Mouse (Mus musculus): Measurements from ENCODE around the gene Hist1h1d. TPM values are rescaled to one million over a fixed set of nuclear protein-coding genes. Genes with fewer than 3 reads are reported as not detected.
"Not testable (repeated sequence)": the region's sequence is repeated elsewhere in the genome, so short reads cannot be mapped to it uniquely, and the experiment has no call there.

Hist1h1d gene
- polyA plus RNA-seq, 1 experiment from 2014 or later = 0.51 TPM

GRCm38 (mm10) chr13:23530901-23531875 is 21.9 kb upstream of the Hist1h1d start, which contains the start of gene Hist1h4h:
Gene Hist1h4h (plus strand): TSS chr13:23531050.
- Histone ChIP-seq H3K4me1 (peaks cover 25% of the 10 kb centered on the region), H3K9me3 (no peaks in the 10 kb centered on the region), H3K27ac (peak within 1 kb of the TSS; percentile 94), H3K27me3 (no peaks in the 10 kb centered on the region), H3K4me2 (peak within 1 kb of the TSS; percentile 75), H3K9ac (peak within 1 kb of the TSS; percentile 29), H3K36me3 (no peaks in the 10 kb centered on the region), H3K4me3 (peak within 1 kb of the TSS; percentile 45)
- WGBS = under 1% methylated on average over 60 of the region's 70 CpGs
- ATAC-seq (ENCODE audit: insufficient number of reproducible peaks, low FRiP score, low TSS enrichment, low read depth) = peak; percentile 76

DNA sequence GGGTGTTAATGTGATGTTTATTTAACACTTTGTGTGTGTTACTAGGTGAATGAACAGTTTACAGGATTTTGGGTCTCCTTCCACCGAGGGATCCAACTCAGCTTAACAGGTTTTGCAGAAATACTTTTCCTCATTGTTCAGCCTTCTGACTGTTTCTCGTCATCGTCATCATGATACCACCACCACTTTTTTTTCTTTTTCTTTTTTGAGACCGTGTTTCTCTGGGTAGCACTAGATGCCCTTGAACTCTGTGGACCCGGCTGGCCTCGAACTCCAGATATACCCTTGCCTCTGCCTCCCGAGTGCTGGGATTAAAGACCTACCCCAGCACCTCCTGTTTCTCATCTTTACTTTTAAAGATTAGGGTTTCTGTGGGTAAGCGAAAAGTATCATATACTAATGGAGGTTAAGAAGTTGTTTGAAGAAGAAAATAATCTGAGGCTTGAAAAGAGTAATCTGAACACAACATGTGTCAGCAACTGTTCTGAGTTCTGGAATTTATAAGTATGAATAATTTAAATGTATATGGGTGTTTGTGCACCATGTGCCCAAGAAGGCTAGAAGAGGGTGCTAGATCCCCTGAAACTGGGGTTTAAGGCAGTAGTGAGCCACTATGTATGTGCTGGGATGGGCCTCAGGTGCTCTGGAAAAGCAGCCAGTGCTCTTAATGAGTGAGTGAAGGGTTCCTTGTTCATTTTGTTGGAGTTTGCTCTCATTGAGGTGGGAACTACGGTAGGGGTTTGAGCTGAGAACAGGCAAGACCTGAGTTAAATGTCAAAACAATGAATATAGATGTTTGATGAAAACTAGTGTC is 20.6 kb upstream of the Hist1h1d start:
- no peak for ATAC-seq (ENCODE audit: insufficient number of reproducible peaks, low FRiP score, low TSS enrichment, low read depth)
- WGBS = 16% methylated on average over 9 of the region's 9 CpGs
- no peaks in the 10 kb centered on the region for H3K9me3 ChIP-seq

DNA sequence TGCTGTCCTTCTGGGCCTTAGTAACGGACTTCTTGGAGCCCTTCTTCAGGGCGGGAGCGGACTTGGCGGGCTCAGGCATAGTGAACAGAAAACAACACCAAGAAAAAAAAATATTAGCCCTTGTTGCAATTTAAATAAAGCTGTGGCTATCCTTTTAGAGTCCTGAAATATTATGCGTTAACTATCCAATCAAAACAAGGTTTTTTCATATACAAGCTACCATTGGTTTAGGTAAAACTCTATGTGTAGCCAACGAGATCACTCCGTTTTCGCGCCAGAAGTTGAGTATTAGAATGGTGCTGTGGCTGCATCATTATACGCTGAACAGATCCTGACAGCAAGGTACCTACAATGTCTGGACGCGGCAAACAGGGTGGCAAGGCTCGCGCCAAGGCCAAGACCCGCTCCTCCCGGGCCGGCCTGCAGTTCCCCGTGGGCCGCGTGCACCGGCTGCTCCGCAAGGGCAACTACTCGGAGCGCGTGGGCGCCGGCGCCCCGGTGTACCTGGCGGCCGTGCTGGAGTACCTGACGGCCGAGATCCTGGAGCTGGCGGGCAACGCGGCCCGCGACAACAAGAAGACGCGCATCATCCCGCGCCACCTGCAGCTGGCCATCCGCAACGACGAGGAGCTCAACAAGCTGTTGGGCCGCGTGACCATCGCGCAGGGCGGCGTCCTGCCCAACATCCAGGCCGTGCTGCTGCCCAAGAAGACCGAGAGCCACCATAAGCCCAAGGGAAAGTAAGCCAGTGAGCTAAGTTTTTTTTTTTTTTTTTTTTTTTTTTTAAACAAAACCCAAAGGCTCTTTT is 19.3 kb upstream of the Hist1h1d start, which contains the start of gene Hist1h2af:
Gene Hist1h2af (plus strand): TSS at position 347 of the 808 bp plus-strand sequence.
- H3K4me1 ChIP-seq = peaks cover 31% of the 10 kb centered on the region
- peak within 1 kb of the TSS; percentile 53 for H3K4me3 ChIP-seq
- peak within 1 kb of the TSS; percentile 94 for H3K27ac ChIP-seq
- ATAC-seq (ENCODE audit: insufficient number of reproducible peaks, low FRiP score, low TSS enrichment, low read depth) = peak; percentile 47
- H3K9me3 ChIP-seq, H3K36me3 ChIP-seq, H3K27me3 ChIP-seq: not testable (repeated sequence)
- peak within 1 kb of the TSS; percentile 42; the same call in 1 of the 2 replicates for H3K9ac ChIP-seq
- H3K4me2 ChIP-seq = peak within 1 kb of the TSS; percentile 75
- WGBS = under 1% methylated on average over 25 of the region's 53 CpGs

More for the DNA sequence above, 20.6 kb upstream of the Hist1h1d start:
- Histone ChIP-seq H3K36me3 (no peaks in the 10 kb centered on the region), H3K27me3 (no peaks in the 10 kb centered on the region), H3K4me1 (peaks cover 27% of the 10 kb centered on the region), H3K4me2 (peak overlapping the region; percentile 75), H3K27ac (peak overlapping the region; percentile 94), H3K4me3 (peak overlapping the region; percentile 53), H3K9ac (peak overlapping the region; percentile 21; the same call in 1 of the 2 replicates)

- Histone ChIP-seq H3K36me3 (no peaks in the 10 kb centered on the region), H3K27me3 (no peaks in the 10 kb centered on the region), H3K4me3 (peak overlapping the region; percentile 53), H3K27ac (peak overlapping the region; percentile 94), H3K4me2 (peak overlapping the region; percentile 75), H3K9ac (peak overlapping the region; percentile 20; the same call in 1 of the 2 replicates), H3K4me1 (peaks cover 31% of the 10 kb centered on the region), H3K9me3 (no peaks in the 10 kb centered on the region)
- no peak for ATAC-seq (ENCODE audit: insufficient number of reproducible peaks, low FRiP score, low TSS enrichment, low read depth)
- WGBS = 1% methylated on average over 15 of the region's 15 CpGs
These were observed 18.5 kb upstream of the Hist1h1d start for GRCm38 (mm10) chr13:23534368-23535131.

DNA sequence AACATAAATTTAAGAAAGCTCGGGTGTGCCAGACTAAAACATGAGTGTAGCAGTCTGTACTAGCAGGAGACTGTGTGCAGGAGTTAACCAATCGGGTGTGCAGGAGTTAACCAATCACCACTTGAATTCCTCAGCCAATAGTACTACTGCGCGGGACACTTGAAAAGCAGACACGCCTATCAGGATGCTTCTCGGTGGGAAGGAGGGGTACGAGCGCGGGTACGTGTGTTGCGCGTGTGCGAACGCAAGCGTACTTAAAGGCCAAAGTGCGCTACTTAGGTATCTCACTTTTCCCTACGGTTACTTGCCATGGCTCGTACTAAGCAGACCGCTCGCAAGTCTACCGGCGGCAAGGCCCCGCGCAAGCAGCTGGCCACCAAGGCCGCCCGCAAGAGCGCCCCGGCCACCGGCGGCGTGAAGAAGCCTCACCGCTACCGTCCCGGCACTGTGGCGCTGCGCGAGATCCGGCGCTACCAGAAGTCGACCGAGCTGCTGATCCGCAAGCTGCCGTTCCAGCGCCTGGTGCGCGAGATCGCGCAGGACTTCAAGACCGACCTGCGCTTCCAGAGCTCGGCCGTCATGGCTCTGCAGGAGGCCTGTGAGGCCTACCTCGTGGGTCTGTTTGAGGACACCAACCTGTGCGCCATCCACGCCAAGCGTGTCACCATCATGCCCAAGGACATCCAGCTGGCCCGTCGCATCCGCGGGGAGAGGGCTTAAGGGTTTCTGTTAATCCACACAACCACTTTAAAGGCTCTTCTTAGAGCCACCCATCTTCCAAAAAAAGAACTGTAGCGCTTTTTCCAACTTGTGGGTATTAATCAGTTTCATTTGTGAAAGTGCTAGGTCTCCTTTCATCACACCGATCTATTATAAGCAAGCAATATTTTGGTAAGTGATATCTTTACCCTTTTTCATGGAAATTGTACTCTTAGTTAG is 17.7 kb upstream of the Hist1h1d start, which contains the start of gene Hist1h3g:
Gene Hist1h3g (plus strand): TSS at position 286 of the 939 bp plus-strand sequence.
- not testable (repeated sequence) for H3K27me3 ChIP-seq, H3K9me3 ChIP-seq, H3K36me3 ChIP-seq
- Histone ChIP-seq H3K27ac (peak within 1 kb of the TSS; percentile 94), H3K4me1 (peaks cover 31% of the 10 kb centered on the region), H3K4me3 (peak within 1 kb of the TSS; percentile 53), H3K9ac (peak within 1 kb of the TSS; percentile 39), H3K4me2 (peak within 1 kb of the TSS; percentile 75)
- peak; percentile 89 for ATAC-seq (ENCODE audit: insufficient number of reproducible peaks, low FRiP score, low TSS enrichment, low read depth)
- under 1% methylated on average over 52 of the region's 62 CpGs for WGBS

DNA sequence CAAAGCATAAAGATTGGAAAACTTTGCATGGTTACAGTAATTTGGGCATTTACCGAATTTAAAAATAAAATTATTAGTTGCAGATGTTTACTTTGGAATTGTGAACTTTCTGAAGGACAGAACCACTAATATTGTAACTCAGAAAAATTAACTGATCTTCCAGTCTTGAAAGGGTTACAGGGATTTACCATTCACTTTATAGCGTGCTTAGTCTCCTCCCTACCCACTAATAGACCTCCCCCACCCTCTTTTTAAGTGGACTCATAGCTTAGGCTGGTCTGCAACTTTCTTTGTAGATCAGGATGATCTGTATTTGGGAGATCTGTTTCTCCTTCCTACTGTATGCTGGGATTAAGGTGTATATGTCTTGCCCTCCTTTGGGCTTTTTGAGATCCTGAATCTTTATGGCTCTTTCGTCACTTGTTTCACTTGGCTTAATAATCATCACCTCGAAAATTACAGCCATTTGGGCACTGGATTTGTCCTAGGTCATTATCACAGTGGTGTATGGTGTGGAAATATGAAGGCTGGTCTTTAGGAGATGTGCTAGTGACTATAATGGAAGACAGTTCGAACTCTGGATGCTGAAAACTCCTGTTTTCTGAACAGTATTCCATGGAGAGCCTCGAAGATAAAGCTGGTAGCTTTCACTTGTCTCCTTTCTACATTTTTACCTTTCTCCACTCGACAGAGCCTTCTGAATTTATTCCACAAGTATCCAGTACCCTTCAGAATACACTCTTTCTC is 16.8 kb upstream of the Hist1h1d start:
- H3K27ac ChIP-seq = peak overlapping the region; percentile 57
- H3K4me2 ChIP-seq = peak overlapping the region; percentile 75
- peak overlapping the region; percentile 53 for H3K4me3 ChIP-seq
- no peaks in the 10 kb centered on the region for H3K9me3 ChIP-seq
- no peaks in the 10 kb centered on the region for H3K36me3 ChIP-seq
- peaks cover 31% of the 10 kb centered on the region for H3K4me1 ChIP-seq
- 0 out of 2 replicates have a peak overlapping the region, but pooled peaks have one; percentile 26 for H3K9ac ChIP-seq
- WGBS = 15% methylated on average over 7 of the region's 7 CpGs
- no peak for ATAC-seq (ENCODE audit: insufficient number of reproducible peaks, low FRiP score, low TSS enrichment, low read depth)
- H3K27me3 ChIP-seq = no peaks in the 10 kb centered on the region

DNA sequence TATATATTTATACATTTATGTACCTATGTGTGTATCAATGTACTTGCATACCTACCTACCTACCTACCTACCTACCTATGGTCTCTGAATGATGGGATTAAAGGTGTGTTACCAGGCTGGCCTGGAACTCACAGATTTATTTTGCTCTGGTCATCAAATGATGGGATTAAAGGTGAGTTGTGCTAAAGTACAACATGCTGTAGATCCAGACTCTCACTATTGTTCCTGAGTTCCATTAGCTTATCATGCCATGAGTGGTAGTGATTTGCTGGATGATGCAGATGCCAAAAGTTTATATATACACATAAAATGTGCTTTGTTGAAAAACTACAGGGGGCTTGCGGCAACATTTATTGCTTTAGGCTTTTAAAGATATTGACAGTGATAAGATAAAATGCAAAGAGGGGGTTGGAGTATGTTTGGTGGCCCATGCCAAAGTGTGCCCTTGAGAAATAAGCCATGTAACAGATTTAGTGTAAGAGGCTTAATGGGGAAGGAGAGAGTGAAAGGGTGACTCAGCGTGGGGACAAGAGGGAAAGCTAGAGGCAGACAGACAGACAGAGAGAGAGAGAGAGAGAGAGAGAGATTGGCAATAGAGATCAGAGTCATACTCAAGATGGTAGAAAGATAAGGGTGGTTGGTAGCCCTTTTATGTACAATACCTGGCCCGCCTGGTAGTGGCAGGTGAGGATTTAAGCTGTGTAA is 15.9 kb upstream of the Hist1h1d start:
- no peaks in the 10 kb centered on the region for H3K9me3 ChIP-seq
- 66% methylated on average over 3 of the region's 3 CpGs for WGBS
- H3K36me3 ChIP-seq = no peaks in the 10 kb centered on the region
- ATAC-seq (ENCODE audit: insufficient number of reproducible peaks, low FRiP score, low TSS enrichment, low read depth) = no peak
- no peak overlapping the region for H3K27ac ChIP-seq
- peak overlapping the region; percentile 53; the same call in 1 of the 2 replicates for H3K4me3 ChIP-seq
- no peaks in the 10 kb centered on the region for H3K27me3 ChIP-seq
- peaks cover 29% of the 10 kb centered on the region for H3K4me1 ChIP-seq
- no peak overlapping the region for H3K9ac ChIP-seq
- 0 out of 2 replicates have a peak overlapping the region, but pooled peaks have one; percentile 19 for H3K4me2 ChIP-seq

- H3K27me3 ChIP-seq = no peaks in the 10 kb centered on the region
- H3K4me3 ChIP-seq = no peak overlapping the region
- H3K36me3 ChIP-seq = no peaks in the 10 kb centered on the region
- WGBS = 54% methylated on average over 5 of the region's 5 CpGs
- no peak for ATAC-seq (ENCODE audit: insufficient number of reproducible peaks, low FRiP score, low TSS enrichment, low read depth)
- no peak overlapping the region for H3K27ac ChIP-seq
- no peak overlapping the region for H3K4me2 ChIP-seq
- no peak overlapping the region for H3K9ac ChIP-seq
- H3K4me1 ChIP-seq = peaks cover 22% of the 10 kb centered on the region
- no peaks in the 10 kb centered on the region for H3K9me3 ChIP-seq
These were observed 14.8 kb upstream of the Hist1h1d start for GRCm38 (mm10) chr13:23538249-23538648.

DNA sequence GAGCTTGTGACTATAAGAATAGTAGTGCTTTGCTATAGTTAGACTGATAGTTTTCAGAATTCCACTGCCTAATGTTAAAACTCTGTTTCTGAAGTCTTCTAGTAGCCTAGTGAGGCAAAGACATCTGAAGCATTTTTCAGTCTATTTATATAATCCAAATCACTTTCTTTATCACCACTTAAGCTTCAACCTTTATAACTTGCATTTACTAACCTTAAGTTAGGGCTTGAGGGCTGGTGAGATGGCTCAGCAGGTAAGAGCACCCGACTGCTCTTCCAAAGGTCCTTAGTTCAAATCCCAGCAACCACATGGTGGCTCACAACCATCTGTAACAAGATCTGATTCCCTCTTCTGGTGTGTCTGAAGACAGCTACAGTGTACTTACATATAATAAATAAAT is 13.2 kb upstream of the Hist1h1d start:
- not testable (repeated sequence) for H3K4me3 ChIP-seq; H3K27me3 ChIP-seq; H3K27ac ChIP-seq; H3K9ac ChIP-seq; ATAC-seq (ENCODE audit: insufficient number of reproducible peaks, low FRiP score, low TSS enrichment, low read depth); H3K9me3 ChIP-seq; H3K4me2 ChIP-seq; H3K36me3 ChIP-seq
- 77% methylated on average over 1 of the region's 1 CpGs for WGBS
- H3K4me1 ChIP-seq = peaks cover 16% of the 10 kb centered on the region

Measured in limb, embryonic 15.5 days (tissue).